Mouse (Mus musculus) brain, embryonic 14.5 days (tissue): Measurements from ENCODE around the gene Irf3.

ENCODE experiments used
- CTCF ChIP-seq: fragments of 200-500 bp; IDR thresholded peaks from 2 replicates; pipeline ENCODE4 v1.5.1; 2012; ENCODE audit warnings: inconsistent platforms, mild to moderate bottlenecking, moderate library complexity, borderline replicate concordance; ENCODE audit not compliant: insufficient read depth, insufficient read length; ENCODE audit errors: extremely low read depth
- POLR2A ChIP-seq: fragments of 200-500 bp; IDR thresholded peaks from 2 replicates; pipeline ENCODE4 v1.6.1; 2012; ENCODE audit warnings: mild to moderate bottlenecking, inconsistent platforms, borderline replicate concordance; ENCODE audit not compliant: poor library complexity, insufficient read depth, insufficient read length, severe bottlenecking; ENCODE audit errors: extremely low read depth

GRCm38 (mm10) chr7:44952611-44953306, 44.7 kb upstream of the Irf3 start:
- no peak for TF ChIP-seq CTCF
- TF ChIP-seq POLR2A, result 0 out of 2 replicates have a peak, but pooled peaks have one; percentile 8
